Mouse (Mus musculus): ENCODE results near the gene Srr.

Gene Srr

DNA sequence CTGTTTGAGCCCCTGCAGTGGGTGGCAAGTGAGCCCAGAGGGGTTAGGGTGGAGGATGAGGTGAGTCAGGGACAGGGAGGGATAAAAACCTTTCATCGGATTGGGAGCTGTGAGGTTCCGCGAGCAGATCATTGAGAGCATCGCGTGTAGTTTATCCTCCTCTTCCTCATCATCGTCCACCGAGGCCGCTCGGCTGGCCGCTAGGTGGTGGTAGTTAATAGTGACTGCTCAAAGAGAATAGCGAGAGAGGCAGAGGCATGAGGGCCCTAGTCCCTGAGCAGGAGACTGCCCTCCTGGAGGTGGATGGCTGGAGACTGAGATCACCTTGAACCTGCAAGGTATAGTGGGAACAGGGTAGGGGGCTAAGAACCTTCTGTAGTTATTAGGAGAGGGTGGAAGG, 62.3 kb downstream of the Srr start:
- DNase-seq (ENCODE audit: low spot score): no peak

DNA sequence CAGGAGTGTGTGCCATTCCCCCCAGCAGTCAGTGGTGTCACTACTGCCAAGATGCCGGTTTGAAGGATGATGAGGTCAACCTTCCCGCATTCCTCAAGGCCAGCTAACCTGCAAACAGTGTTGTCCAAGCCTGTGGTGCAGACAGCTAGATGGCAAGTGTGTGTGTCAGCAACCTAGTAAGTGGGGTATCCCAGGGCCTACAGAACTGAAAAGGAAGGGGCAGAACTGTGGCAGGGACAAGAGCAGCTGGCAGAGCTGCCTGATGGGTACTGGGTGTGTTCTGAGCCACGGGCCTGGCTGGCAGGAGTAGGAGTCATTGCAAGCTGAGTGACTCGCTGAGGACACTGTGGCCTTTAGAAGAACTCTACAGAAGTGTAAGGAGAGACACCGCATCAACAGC, 63.6 kb downstream of the Srr start:
- no peak for DNase-seq (ENCODE audit: low spot score)

DNA sequence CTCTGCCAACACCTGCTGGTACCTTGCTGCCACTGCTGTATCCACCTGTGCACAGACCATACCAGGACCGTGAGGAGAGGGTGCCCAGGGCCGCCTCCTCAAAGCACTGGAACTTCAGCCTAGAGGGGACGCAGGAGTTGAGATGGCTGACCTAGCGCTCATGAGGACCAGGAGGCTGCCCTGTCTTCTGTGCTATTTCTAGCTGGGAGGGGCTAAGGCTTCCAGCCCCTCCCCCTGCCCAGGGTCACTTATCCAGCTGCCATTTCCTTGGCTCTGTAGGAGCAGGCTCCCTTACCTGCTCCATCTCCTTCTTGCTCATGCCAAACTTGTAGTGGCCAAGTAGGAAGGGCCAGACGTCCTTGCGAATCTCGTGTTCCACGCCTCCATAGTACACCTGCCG, 68.0 kb downstream of the Srr start:
- DNase-seq (ENCODE audit: low spot score): no peak
